Mouse (Mus musculus) thymus, adult 2 months (tissue): ENCODE results near the gene Slc35e3. TPM values are rescaled to one million over a fixed set of nuclear protein-coding genes. Genes with fewer than 3 reads are reported as not detected.
"Not testable (repeated sequence)": the region's sequence is repeated elsewhere in the genome, so short reads cannot be mapped to it uniquely, and the experiment has no call there.

ENCODE experiments used
- DNase-seq: peaks from one replicate; pipeline ENCODE4 v3.0.0; 2021
- H3K27ac ChIP-seq: fragments of 200-500 bp; 2 replicates; pipeline ENCODE4 v1.5.1; 2012; ENCODE audit warnings: low read length, control low read depth; ENCODE audit not compliant: control insufficient read depth, insufficient read depth
- H3K27me3 ChIP-seq: fragments of 200-500 bp; 2 replicates; pipeline ENCODE4 v1.6.1; 2012; ENCODE audit warnings: mild to moderate bottlenecking, low read length, moderate library complexity, mixed read lengths; ENCODE audit not compliant: control insufficient read depth, insufficient read depth
- H3K36me3 ChIP-seq: fragments of 200-500 bp; 2 replicates; pipeline ENCODE4 v1.6.1; 2012; ENCODE audit warnings: mild to moderate bottlenecking, low read length, moderate library complexity; ENCODE audit not compliant: control insufficient read depth, insufficient read depth
- H3K4me1 ChIP-seq: fragments of 200-500 bp; replicated peaks from 2 replicates; pipeline ENCODE4 v1.6.1; 2012; ENCODE audit warnings: low read length; ENCODE audit not compliant: control insufficient read depth, insufficient read depth
- H3K4me3 ChIP-seq: fragments of 200-500 bp; 2 replicates; pipeline ENCODE4 v1.5.1; 2012; ENCODE audit warnings: mild to moderate bottlenecking, low read length, control low read depth, moderate library complexity; ENCODE audit not compliant: control insufficient read depth, insufficient read depth
- CTCF ChIP-seq: fragments of 200-500 bp; IDR thresholded peaks from 2 replicates; pipeline ENCODE4 v1.5.1; 2012; ENCODE audit warnings: mild to moderate bottlenecking, control low read depth, low read length, moderate library complexity, borderline replicate concordance; ENCODE audit not compliant: control insufficient read depth, poor library complexity, insufficient read depth; ENCODE audit errors: extremely low read depth
- POLR2A ChIP-seq: fragments of 200-500 bp; IDR thresholded peaks from 2 replicates; pipeline ENCODE4 v1.6.1; 2012; ENCODE audit warnings: mild to moderate bottlenecking, low read length, control low read depth, moderate library complexity; ENCODE audit not compliant: control insufficient read depth, poor library complexity, insufficient read depth; ENCODE audit errors: extremely low read depth
- WGBS: fragments of 180-500 bp; shearing (Covaris S2); methylation state at CpG from one replicate; pipeline ENCODE4 v1.1.7; 2018; 5-methylcytosine and 5-hydroxymethylcytosine counted together
- polyA plus RNA-seq: library from polyadenylated mRNA; depleted of rRNA; stranded (reverse); fragments of >200 nt; gene quantifications from 2 replicates; pipeline ENCODE4 v1.2.3, GENCODE M21; 2012

The Slc35e3 gene
- polyA plus RNA-seq, 1 experiment, result 13.8 TPM

DNA sequence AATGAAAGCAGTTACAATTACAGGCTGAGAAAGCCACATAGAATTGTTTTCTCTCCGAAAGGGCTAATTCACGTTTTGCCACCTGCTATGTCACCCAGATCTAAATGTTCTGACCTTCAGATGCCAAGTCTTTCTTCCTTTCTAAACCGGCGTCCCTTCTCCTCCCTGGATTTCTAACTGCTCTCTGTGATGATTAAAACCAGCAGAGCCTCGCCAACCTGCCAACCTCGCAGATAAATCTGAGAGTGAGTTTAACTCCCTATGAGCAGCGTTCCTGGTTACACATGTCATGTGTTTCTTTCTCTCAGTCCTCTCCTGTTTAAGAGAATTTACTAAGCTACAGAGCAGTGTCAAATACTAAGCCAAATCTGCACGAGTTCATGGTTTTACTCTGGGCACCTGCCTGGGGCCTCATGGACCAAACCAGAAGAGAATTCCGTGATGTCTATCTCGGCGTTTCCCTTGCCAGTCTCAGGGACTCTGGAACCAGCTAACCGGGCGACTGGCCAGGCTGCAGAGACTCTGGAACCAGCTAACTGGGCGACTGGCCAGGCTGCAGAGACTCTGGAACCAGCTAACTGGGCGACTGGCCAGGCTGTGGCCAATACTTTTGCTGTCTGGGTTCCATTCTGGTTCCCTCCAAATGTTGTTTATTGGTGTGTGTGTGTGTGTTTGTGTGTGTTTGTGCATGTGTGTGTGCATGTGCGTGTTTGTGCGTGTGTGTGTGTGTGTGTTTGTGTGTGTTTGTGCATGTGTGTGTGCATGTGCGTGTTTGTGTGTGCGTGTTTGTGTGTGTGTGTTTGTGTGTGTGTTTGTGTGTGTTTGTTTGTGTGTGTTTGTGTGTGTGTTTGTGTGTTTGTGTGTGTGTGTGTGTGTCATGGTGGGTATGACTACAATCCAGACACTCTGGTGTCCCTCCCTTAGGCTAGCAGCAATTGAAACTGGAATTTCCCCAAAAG is 27.7 kb downstream of the Slc35e3 start:
- H3K36me3 ChIP-seq, result no peaks in the 10 kb centered on the region
- no peaks in the 10 kb centered on the region for H3K27me3 ChIP-seq
- TF ChIP-seq CTCF (no peak), POLR2A (no peak)
- no peaks in the 10 kb centered on the region for H3K4me1 ChIP-seq
- no peak overlapping the region for H3K27ac ChIP-seq
- WGBS, result 89% methylated on average over 19 of the region's 19 CpGs
- H3K4me3 ChIP-seq, result no peak overlapping the region
- no peak for DNase-seq

DNA sequence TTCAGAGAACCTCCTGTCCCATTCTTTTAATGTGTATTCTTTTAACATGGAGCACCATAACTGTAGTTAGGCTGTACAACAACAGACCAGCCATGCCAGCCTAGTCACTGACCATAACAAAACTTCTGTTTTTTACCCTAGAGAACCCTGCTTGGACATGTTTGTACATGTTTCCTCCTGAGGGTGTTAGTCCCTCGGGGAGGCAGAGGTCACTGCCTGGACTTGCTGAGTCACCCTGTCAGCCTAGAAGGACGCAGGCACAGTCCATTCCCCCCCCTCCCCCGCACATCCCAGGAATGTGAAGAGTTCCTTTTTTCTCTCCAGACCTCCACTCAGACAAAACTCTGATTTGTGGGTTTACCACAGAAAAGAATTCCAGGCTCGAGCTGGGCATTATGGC is 28.6 kb downstream of the Slc35e3 start:
- DNase-seq, result no peak
- Histone ChIP-seq H3K27me3 (no peaks in the 10 kb centered on the region), H3K36me3 (no peaks in the 10 kb centered on the region), H3K4me1 (no peaks in the 10 kb centered on the region), H3K4me3 (no peak overlapping the region), H3K27ac (no peak overlapping the region)
- 30% methylated on average over 4 of the region's 4 CpGs for WGBS
- TF ChIP-seq CTCF (no peak), POLR2A (no peak)

DNA sequence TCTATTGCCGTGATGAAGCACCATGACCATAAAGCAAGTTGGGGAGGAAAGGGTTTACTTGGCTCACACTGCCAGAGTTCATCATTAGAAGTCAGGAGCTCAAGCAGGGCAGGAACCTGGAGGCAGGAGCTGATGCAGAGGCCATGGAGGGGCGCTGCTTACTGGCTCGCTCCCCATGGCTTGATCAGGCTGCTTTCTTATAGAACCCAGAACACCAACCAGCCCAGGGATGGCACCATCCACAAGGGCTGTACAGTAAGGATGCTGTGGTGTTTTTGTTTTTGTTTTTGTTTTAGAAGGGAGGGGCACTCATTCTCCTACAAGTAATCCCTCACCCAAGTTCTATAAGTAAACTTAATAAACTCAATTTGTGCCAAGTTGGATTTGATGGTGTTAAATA is 29.5 kb downstream of the Slc35e3 start:
- H3K27me3 ChIP-seq, result no peaks in the 10 kb centered on the region
- H3K4me1 ChIP-seq, result no peaks in the 10 kb centered on the region
- DNase-seq, result no peak
- TF ChIP-seq CTCF, result no peak
- TF ChIP-seq POLR2A, result no peak
- H3K27ac ChIP-seq, result no peak overlapping the region
- H3K4me3 ChIP-seq, result no peak overlapping the region
- H3K36me3 ChIP-seq, result no peaks in the 10 kb centered on the region
- 97% methylated on average over 3 of the region's 3 CpGs for WGBS

DNA sequence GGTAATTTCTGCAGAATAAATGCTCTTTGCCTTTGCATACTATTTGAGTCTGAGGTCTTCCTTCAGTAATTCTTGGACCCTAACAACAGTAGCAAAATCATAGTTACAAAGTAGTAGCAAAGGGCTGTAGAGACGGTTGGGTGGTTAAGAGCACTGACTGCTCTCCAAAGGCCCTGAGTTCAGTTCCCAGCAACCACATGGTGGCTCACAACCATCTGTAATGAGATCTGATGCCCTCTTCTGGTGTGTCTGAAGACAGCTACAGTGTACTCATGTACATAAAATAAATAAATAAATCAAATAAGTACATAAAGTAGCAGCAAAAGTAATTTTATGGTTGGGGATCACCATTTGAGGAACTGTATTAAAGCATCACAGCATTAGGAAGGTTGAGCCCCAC is 30.5 kb downstream of the Slc35e3 start:
- H3K36me3 ChIP-seq, H3K27me3 ChIP-seq, H3K4me1 ChIP-seq, H3K4me3 ChIP-seq, DNase-seq, H3K27ac ChIP-seq: not testable (repeated sequence)
- WGBS, result 98% methylated on average over 1 of the region's 1 CpGs

DNA sequence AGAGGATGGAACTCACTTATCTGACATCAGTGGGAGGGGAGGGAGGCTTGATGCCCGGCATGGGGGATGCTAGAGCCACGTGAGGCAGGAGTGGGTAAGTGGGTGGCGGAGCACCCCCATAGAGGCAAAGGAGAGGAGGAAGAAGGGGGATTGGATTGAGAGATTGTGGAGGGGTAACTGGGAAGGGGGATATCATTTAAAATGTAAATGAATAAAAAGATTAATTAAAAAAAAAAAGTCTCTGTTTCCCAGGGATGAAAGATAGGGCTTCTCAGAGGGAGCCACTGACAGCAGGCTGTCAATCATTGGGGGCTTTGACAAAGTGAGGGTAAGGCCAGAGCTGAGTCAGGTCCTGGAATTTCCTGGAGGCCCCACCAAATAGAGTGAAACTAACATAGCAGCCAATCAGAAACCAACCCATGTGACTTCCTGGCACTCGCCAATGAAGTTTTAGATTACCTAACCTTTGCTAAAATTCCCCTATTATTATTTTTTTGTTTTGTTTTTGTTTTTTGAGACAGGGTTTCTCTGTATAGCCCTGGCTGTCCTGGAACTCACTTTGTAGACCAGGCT is 31.2 kb downstream of the Slc35e3 start:
- WGBS, result 86% methylated on average over 4 of the region's 4 CpGs
- DNase-seq, result no peak
- Histone ChIP-seq H3K27me3 (no peaks in the 10 kb centered on the region), H3K36me3 (no peaks in the 10 kb centered on the region), H3K27ac (no peak overlapping the region), H3K4me1 (no peaks in the 10 kb centered on the region), H3K4me3 (no peak overlapping the region)
- TF ChIP-seq CTCF (no peak), POLR2A (no peak)

DNA sequence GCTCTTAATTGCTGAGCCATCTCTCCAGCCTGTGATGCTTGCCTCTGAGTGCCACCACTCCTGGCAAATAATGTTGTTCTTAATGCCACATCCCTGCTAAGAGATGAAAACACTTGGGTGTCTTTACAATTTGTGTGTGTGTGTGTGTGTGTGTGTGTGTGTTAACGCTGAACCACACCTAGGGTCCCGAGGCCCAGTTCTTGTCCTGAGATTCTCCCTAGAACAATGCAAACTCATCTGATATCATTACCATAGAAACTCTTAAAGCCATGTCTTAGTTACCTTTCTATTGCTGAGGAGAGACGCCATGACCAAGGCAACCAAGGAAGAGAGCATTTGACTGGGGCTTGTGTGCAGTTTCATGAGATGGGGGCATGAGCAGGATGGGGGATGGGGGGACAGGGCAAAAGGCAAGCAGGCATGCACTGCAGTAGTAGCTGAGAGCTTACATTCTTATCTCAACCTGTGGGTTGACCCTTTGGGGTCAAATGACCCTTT is 32.1 kb downstream of the Slc35e3 start:
- Histone ChIP-seq H3K27ac (no peak overlapping the region), H3K27me3 (no peaks in the 10 kb centered on the region), H3K36me3 (no peaks in the 10 kb centered on the region), H3K4me3 (no peak overlapping the region), H3K4me1 (no peaks in the 10 kb centered on the region)
- 93% methylated on average over 3 of the region's 3 CpGs for WGBS
- no peak for DNase-seq
- no peak for TF ChIP-seq POLR2A
- no peak for TF ChIP-seq CTCF

DNA sequence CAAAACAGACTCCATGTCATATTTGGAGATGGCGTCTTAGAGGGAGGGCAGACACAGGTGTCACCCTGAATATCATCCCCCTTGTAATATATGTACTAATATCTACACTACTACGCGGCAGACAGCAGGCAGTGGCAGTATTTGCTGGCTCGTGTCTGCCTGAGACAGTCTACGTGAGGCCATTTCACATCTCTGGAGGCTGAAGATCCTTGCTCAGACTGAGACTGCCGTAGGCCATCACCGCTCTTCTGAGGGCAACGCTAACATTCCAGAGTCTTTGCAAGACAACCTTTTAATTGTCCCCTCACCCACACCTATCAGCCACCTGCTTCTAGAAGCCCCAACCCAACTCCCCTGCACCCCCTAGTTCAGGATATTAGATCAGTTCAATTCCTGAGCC is 32.7 kb downstream of the Slc35e3 start:
- no peak overlapping the region for H3K27ac ChIP-seq
- peaks cover 2% of the 10 kb centered on the region for H3K4me1 ChIP-seq
- 97% methylated on average over 8 of the region's 8 CpGs for WGBS
- no peaks in the 10 kb centered on the region for H3K36me3 ChIP-seq
- TF ChIP-seq POLR2A (no peak), CTCF (no peak)
- no peak overlapping the region for H3K4me3 ChIP-seq
- DNase-seq, result no peak
- no peaks in the 10 kb centered on the region for H3K27me3 ChIP-seq
